Mouse (Mus musculus): ENCODE data around the gene Pum1.

Gene Pum1

DNA sequence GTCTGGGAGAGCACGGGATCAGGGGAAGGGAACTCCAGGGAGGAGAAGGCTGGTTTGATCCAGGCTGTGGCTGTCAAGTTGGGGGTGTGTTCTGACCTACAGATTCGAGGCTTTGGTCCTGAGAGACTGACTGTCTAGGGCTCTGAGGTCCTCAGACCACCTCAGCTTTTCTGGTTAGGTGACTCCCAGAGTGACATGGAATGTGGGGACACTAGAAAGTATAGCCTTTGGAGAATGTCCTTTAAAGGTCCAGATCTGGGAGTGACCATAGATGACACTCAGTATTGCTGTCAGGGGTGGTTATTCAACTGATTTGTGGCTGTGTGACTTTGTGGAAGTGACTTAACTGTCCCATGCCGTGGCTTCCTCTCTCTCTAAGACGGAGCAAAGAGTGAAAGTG, 131.7 kb downstream of the Pum1 start:
- no peak for DNase-seq

GRCm38 (mm10) chr4:130795970-130796369, 132.8 kb downstream of the Pum1 start:
- no peak for DNase-seq

DNA sequence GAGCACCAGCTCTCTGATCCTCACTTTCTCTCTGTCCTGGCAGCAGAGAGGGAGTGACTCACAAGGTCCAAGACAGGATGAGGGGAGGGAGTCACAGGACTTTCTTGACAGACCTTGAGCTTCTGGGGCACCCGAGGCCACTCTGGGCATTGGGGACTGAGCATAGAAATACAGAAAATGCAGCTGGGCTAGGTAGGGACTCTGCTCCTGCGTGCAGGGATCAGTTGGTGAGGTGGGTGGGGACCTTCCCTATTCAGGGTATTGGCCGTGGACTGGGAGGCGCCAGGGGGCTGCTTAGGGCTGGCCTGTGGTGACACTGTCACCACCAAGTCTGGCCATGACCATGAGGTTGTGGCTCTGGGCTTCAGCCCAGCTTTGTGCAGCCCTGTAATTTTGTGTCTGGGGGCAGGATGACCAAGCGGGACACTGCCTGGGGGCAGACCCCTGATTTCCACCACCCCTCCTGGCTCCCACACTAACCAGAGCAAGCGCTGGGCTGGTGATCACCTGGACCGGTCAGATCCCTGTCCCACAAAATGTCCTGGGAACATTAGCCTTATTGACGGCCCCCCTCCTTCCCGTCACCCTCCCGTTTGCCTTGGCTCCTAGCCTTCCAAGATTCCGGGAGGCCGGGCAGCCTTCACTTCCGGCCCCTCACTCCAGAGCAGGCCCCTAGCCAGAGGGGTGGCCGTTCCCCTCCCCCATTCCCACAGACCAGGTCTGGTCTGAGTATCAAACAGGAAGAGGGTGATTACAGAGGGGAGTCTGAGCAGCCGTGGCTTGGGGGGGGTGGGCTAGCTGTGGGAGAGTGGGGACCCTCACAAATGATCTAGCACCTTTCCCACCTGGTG, 134.3 kb downstream of the Pum1 start:
- no peak for DNase-seq

- no peak for DNase-seq
Measured at GRCm38 (mm10) chr4:130798416-130798815, 135.3 kb downstream of the Pum1 start.

GRCm38 (mm10) chr4:130799118-130799517, 136.0 kb downstream of the Pum1 start:
- DNase-seq, result peak; percentile 61 to 64

DNA sequence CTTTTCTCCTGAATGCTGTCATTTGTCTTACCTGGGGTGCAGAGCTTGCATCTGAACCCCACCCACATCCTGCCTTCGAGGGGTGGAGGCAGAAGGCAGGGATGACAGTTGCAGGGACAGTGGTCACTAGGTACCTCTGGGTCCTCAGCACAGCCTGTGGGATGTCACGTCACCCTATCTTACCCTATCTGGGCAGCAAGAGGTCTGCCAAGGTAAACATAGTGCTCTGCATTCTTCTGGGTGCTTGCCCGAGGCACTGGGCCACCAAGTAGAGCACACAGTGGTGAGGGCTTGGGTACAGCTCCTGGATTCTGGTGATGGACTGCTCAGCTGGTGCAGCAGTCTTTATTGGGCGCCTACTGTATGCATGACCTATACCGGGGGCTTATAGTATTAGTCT, 136.5 kb downstream of the Pum1 start:
- no peak for DNase-seq

- no peak for DNase-seq
Measured at GRCm38 (mm10) chr4:130800147-130800546, 137.0 kb downstream of the Pum1 start.

DNA sequence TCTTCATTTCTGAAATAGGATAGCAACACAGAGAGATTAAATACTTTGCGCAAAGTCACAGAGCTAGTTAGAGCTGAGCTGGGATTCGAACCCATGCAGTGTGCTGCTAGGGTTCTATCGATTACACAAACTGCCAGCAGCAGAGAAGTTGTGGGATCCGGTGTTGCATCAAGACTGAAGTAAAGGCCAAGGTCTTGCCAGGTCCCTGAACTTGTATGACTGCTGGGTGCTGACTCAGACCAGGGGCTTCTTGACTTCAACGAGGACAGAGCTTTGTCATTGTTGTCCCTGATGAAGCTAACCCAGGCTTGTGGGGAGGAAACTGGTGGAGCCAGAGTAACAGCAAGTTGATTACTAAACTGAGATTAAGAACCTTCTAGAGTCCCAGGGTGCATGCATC, 138.1 kb downstream of the Pum1 start:
- no peak for DNase-seq

- no peak for DNase-seq
Measured at GRCm38 (mm10) chr4:130801624-130802329, 138.7 kb downstream of the Pum1 start.

GRCm38 (mm10) chr4:130803591-130803990, 140.5 kb downstream of the Pum1 start:
- peak in 1 of 2 experiments; percentile 21 for DNase-seq

- peak in 1 of 2 experiments; percentile 42 for DNase-seq
Measured at GRCm38 (mm10) chr4:130804292-130804691, 141.2 kb downstream of the Pum1 start.

- DNase-seq, result peak; percentile 90 to 91
Measured at GRCm38 (mm10) chr4:130804771-130805361, 141.7 kb downstream of the Pum1 start.

DNA sequence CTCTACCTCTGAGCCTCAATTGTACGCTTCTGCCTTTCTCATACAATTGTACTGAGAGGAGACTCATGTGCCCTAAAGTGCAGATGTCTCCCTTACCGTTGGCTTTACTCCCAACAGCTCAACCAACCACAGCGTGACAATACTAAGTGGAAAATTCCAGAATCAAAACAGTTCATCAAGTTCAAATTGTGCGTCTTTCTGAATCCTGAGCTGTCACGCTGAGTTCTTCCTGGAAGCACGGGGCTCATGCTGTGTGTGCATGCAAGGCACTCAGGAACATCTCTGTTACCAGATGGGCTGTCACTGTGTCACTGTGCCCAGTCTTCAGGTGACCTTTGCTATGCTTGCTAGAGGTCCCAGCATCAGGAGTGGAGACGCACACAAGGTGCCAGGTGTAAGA, 142.6 kb downstream of the Pum1 start:
- DNase-seq, result peak; percentile 44 to 52

DNA sequence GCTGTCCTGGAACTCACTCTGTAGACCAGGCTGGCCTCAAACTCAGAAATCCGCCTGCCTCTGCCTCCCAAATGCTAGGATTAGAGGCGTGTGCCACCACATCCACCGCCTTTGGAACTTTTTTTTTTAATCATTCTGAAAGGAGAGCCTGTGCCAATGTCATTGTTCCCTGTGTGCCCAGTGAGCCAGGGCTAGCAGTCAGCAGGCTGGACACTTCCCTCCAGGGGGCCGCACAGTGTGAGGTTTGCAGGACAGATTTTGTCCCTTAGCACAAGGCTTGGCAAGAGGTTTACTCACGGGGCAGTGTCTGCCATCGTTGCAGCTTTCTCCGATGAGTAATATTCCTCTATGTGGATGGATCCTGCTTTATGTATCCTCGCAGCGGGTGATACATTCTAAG, 143.6 kb downstream of the Pum1 start:
- DNase-seq, result peak; percentile 56 to 61

DNA sequence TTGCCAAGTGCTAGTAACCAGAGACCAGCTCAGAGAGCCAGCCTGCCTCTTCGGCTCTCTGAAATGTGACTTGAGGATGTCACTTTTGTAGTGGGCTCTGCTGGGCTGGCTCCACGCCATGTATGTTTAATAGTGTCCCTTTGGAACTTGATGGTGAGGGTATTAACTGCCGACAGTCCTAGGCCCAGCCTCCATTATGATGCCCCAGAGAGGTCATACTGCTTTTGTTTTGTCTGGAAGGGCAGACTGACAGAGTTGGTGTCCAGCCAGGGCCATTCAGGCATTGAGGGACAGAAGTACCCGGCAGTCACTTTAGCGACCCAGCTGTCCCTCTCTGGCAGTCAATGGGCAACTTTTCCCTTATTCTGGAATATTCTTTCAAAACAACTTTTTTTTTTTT, 146.7 kb downstream of the Pum1 start:
- DNase-seq, result peak; percentile 47 to 48

GRCm38 (mm10) chr4:130810845-130811244, 147.7 kb downstream of the Pum1 start:
- DNase-seq, result peak in 1 of 2 experiments; percentile 26

DNA sequence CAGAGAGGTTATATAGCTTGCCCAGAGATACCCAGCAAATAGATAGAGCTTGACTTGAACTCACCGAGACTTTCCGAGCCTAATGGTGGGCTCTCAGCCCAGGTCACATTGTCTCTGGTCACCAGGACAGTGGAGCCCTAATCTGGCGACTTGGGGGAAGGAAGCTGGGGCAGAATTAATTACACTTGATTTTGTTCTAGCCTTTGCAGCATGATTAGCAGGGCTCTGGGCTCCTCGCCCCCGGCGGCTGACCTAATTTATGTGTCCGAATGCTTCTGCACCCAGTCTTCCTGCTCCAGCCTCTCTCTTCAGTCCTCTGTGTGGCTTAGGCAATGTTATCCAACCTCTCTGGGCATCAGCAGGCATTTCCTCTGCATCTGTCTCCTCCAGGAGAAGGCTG, 148.3 kb downstream of the Pum1 start:
- peak in 1 of 2 experiments; percentile 41 for DNase-seq

DNA sequence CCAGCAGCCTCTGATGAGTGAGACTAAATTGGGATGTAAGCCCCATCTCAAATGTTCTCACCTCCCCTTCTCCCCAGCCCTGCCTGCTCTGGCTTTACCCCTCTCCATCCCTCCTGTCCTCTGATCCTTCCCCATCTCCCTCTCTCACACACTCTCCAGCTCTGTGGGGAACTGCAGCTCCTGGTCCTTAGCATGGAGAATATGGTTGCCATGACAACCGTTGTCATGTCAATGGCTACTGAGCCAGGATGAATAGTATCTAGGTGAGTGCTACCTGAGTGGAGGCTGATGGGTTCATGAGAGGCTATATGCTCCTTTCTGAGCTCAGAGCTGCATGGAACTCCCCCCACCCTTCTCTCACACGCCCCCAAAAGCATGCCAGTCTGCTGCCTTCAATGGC, 150.8 kb downstream of the Pum1 start:
- DNase-seq, result peak in 1 of 2 experiments; percentile 28

DNA sequence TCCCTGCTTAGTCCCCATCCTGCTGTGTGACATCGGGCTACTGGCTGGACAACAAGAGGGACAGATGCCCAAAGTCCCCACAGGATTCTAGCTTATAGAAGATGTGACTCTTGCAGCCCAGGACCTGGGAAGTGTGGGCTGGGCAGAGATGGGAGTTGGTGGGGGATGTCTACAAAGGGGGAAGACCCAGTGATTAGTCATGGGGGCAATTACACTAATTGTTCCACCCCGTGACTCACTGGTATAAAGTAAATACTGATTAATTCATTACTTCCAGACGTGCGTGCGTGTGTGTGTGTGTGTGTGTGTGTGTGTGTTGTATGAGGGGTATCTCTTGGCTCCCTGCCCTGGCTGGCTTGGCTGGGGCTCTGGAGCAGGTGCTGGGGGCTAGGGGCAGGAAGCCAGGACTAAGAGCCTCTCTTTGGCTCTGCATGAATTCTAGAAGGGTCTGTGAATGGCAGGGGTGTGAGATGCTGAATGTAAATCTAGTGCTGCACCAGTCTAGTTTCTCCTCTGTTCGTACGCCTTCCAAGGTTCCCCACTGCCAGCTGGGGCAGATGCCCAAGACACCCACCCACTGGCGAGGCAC, 151.7 kb downstream of the Pum1 start:
- no peak for DNase-seq

GRCm38 (mm10) chr4:130815860-130816259, 152.7 kb downstream of the Pum1 start:
- DNase-seq, result peak; percentile 28 to 44

- DNase-seq, result no peak
Measured at GRCm38 (mm10) chr4:130819806-130820205, 156.7 kb downstream of the Pum1 start.

DNA sequence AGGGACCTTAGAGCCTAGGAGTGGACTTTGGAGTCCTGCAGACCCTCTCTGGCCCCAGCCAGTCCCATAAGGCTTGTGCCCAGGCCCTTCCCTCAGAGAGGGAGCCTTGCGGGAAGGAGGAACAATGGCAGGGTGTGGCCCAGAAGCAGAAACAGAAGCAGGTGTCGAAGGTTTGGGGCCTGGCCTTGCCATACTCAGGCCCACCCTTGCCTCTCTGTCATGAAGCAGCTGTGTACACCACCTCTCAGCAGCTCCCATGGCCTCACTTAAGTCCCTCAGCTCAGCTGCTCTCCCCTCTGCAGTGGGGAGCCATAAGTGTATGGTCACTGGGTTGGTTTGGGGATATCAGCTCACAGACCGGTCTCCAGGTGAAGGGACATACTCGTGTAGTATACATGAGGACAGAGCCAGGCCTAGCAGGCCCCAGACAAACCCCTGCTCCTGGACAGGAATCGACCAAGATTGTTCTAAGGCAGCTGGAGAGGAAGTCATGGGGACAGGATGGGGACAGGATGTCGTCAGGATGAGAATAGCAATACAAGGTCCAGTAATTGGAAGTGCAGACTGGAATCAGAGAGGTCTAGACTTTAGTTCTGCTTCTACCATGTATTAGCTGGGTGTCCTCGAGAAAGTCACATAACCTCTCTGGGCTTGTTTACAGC, 157.6 kb downstream of the Pum1 start:
- no peak for DNase-seq

Measured in cerebellum, adult 18-20 months (tissue).